Mouse (Mus musculus) limb, embryonic 11.5 days (tissue): ENCODE data around the gene Ing5. TPM values are rescaled to one million over a fixed set of nuclear protein-coding genes. Genes with fewer than 3 reads are reported as not detected.
"Not testable (repeated sequence)": the region's sequence is repeated elsewhere in the genome, so short reads cannot be mapped to it uniquely, and the experiment has no call there.

Source experiments
- ATAC-seq: fragments of 200-750 bp; cut with Nextera tagmentation; 2 replicates; pipeline ENCODE4 v1.8.0; 2017; ENCODE audit warnings: low read depth; ENCODE audit not compliant: insufficient number of reproducible peaks, low FRiP score, low TSS enrichment
- DNase-seq: peaks from one replicate; pipeline ENCODE4 v3.0.0-alpha.2; 2015; ENCODE audit warnings: low spot score
- H3K27ac ChIP-seq: fragments of 300-500 bp; sonication (generic); replicated peaks from 2 replicates; pipeline ENCODE4 v1.5.1; 2014; ENCODE audit warnings: low read depth, mild to moderate bottlenecking, low read length
- H3K27me3 ChIP-seq: fragments of 300-500 bp; sonication (generic); 2 replicates; pipeline ENCODE4 v1.6.1; 2014; ENCODE audit warnings: mild to moderate bottlenecking, low read length, mixed read lengths; ENCODE audit not compliant: control insufficient read depth, insufficient read depth
- H3K36me3 ChIP-seq: fragments of 300-500 bp; sonication (generic); 2 replicates; pipeline ENCODE4 v1.6.1; 2014; ENCODE audit warnings: mild to moderate bottlenecking, low read length, moderate library complexity, mixed read lengths; ENCODE audit not compliant: control insufficient read depth, insufficient read depth
- H3K4me1 ChIP-seq: fragments of 300-500 bp; sonication (generic); 2 replicates; pipeline ENCODE4 v1.6.1; 2014; ENCODE audit warnings: low read length, mixed read lengths; ENCODE audit not compliant: control insufficient read depth, insufficient read depth
- H3K4me2 ChIP-seq: fragments of 300-500 bp; sonication (generic); 2 replicates; pipeline ENCODE4 v1.6.1; 2014; ENCODE audit warnings: low read depth, mild to moderate bottlenecking, moderate library complexity; ENCODE audit not compliant: severe bottlenecking
- H3K4me3 ChIP-seq: fragments of 300-500 bp; sonication (generic); 2 replicates; pipeline ENCODE4 v1.5.1; 2014; ENCODE audit warnings: low read depth, low read length
- H3K9ac ChIP-seq: fragments of 300-500 bp; sonication (generic); 2 replicates; pipeline ENCODE4 v1.6.1; 2014; ENCODE audit warnings: mild to moderate bottlenecking, low read length
- H3K9me3 ChIP-seq: fragments of 300-500 bp; sonication (generic); 2 replicates; pipeline ENCODE4 v1.6.1; 2016; ENCODE audit warnings: low read length; ENCODE audit not compliant: control insufficient read depth
- WGBS: fragments of 180-500 bp; shearing (Covaris S2); extraction: QIAGEN DNeasy Blood & Tissue Kit; methylation state at CpG from one replicate; pipeline ENCODE4 v1.1.7; 2014; 5-methylcytosine and 5-hydroxymethylcytosine counted together
- polyA plus RNA-seq: library from polyadenylated mRNA; unstranded; fragments of >200 nt; fragmentation: Nextera tagmentation; extraction: Ambion mirVana; gene quantifications from 2 replicates; pipeline ENCODE4 v1.2.1, GENCODE M21; 2014

Ing5 gene
- polyA plus RNA-seq, 1 experiment from 2014 or later = 17.4 TPM

DNA sequence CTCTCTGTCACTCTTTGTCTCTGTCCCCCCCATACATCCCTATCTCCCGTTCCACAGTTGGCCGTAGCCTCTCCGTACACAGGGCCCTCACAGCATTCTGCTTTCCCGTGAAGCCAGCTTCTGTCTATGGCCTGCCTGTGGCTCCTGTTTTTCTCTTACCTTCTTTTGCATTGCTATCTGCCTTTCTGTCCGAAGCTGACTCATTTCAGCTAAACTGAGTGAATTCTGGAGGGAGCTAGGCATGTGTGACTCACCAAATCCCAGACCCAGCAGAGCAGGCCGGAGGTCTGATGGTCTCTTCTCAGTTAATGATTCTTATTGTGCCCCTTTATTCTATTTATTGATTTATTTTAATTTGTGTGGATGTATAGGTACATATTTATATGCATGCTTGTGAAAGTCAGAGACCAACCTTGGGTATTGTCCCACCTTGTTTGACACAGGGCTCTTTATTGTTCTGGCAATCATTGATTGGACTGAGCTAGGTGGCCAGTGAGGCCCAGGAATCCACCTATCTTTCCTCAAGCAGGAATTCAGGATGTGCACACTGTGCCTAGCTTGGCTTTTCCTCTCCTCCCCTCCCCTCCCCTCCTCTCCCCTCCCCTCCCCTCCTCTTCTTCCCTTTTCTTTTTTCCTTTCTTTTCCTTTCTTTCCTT lies 32.2 kb downstream of the Ing5 start:
- no peaks in the 10 kb centered on the region for H3K4me1 ChIP-seq
- no peaks in the 10 kb centered on the region for H3K9me3 ChIP-seq
- H3K27ac ChIP-seq = no peak overlapping the region
- no peak overlapping the region for H3K4me3 ChIP-seq
- WGBS = 92% methylated on average over 6 of the region's 6 CpGs
- ATAC-seq (no peak), DNase-seq (no peak)
- H3K9ac ChIP-seq = no peak overlapping the region
- peaks cover 3% of the 10 kb centered on the region; the same call in 1 of the 2 replicates for H3K36me3 ChIP-seq
- H3K27me3 ChIP-seq = no peaks in the 10 kb centered on the region
- no peak overlapping the region for H3K4me2 ChIP-seq

DNA sequence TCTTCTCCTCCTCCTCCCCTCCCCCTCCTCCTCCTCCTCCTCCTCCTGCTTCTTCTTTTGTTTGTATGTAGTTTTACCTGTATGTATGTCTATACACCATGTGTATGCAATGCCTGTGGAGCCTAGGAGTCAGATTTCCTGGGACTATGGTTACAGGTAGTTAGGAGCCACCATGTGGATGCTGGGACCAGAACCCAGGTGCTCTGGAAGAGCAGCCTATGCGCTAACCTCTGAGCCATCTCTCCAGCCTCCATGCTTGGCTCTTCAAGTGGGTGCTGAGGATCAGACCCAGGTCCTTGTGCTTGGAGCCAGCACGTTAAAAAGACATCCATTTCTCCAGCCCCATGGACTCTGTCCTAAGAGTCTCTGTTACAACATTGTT lies 32.8 kb downstream of the Ing5 start:
- Histone ChIP-seq H3K27me3 (no peaks in the 10 kb centered on the region), H3K9me3 (no peaks in the 10 kb centered on the region), H3K9ac (no peak overlapping the region), H3K36me3 (peaks cover 3% of the 10 kb centered on the region; the same call in 1 of the 2 replicates), H3K4me3 (no peak overlapping the region), H3K4me2 (no peak overlapping the region), H3K27ac (no peak overlapping the region), H3K4me1 (no peaks in the 10 kb centered on the region)
- ATAC-seq (no peak), DNase-seq (no peak)
- WGBS = 96% methylated on average over 2 of the region's 2 CpGs

DNA sequence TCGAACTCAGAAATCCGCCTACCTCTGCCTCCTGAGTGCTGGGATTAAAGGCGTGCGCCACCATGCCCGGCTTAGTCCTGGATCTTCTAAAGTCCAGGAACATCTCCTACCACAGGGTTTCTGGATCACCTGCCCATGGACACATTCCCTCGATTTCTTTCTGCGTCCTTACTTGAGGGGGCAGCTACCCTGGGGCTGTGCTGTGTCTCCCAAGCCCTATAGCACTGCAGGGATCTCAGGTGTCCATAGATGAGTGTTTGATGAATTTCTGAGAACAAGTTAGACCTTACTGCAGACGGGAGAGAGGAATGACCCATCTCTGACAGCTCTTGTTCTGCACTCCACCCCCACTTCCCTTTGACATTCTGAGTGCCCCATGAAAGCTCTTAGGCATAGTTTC lies 33.6 kb downstream of the Ing5 start:
- Histone ChIP-seq H3K4me3 (no peak overlapping the region), H3K9me3 (no peaks in the 10 kb centered on the region), H3K27ac (no peak overlapping the region), H3K4me1 (no peaks in the 10 kb centered on the region), H3K27me3 (no peaks in the 10 kb centered on the region), H3K36me3 (peaks cover 3% of the 10 kb centered on the region; the same call in 1 of the 2 replicates), H3K4me2 (no peak overlapping the region), H3K9ac (no peak overlapping the region)
- DNase-seq (no peak), ATAC-seq (no peak)
- WGBS = 96% methylated on average over 8 of the region's 8 CpGs

GRCm38 (mm10) chr1:93838569-93838968 lies 34.8 kb downstream of the Ing5 start:
- not testable (repeated sequence) for H3K9ac ChIP-seq, H3K36me3 ChIP-seq, ATAC-seq, H3K27ac ChIP-seq, DNase-seq, H3K4me2 ChIP-seq, H3K4me1 ChIP-seq, H3K9me3 ChIP-seq, H3K4me3 ChIP-seq, H3K27me3 ChIP-seq
- 86% methylated on average over 7 of the region's 8 CpGs for WGBS

- not testable (repeated sequence) for ATAC-seq, DNase-seq, H3K4me2 ChIP-seq, H3K9me3 ChIP-seq, H3K4me1 ChIP-seq, H3K4me3 ChIP-seq, H3K36me3 ChIP-seq, H3K9ac ChIP-seq, H3K27ac ChIP-seq, H3K27me3 ChIP-seq
- WGBS = 74% methylated on average over 1 of the region's 3 CpGs
These were observed 42.1 kb downstream of the Ing5 start for GRCm38 (mm10) chr1:93845766-93846366.

- H3K4me3 ChIP-seq, H3K4me2 ChIP-seq, H3K9me3 ChIP-seq, ATAC-seq, H3K9ac ChIP-seq, H3K27me3 ChIP-seq, DNase-seq, H3K36me3 ChIP-seq, H3K4me1 ChIP-seq, H3K27ac ChIP-seq: not testable (repeated sequence)
- WGBS = 84% methylated on average over 4 of the region's 4 CpGs
These were observed 52.0 kb downstream of the Ing5 start for GRCm38 (mm10) chr1:93855790-93856189.

DNA sequence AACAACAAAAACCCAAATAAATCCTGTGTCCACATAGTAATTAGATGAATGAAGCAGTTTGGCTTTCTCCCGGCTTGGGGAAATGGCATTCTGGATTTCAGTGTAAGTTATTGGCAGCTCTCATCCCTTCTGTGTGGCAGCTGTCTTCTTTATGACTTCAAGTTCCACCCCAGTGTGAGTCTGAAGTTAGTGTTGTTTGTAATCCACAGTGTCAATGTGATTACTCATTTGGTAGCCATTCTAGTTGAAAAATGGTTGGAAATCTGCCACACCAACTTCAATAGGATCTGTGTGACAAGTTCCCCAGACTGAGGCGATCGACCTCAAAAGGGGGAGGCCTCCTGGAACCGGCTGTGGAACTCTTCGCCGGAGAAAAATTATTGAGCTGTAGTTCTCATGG lies 53.6 kb downstream of the Ing5 start:
- no peak overlapping the region for H3K9ac ChIP-seq
- no peaks in the 10 kb centered on the region for H3K36me3 ChIP-seq
- no peaks in the 10 kb centered on the region for H3K9me3 ChIP-seq
- H3K4me2 ChIP-seq = no peak overlapping the region
- WGBS = 87% methylated on average over 6 of the region's 6 CpGs
- no peaks in the 10 kb centered on the region for H3K4me1 ChIP-seq
- no peak for ATAC-seq
- no peaks in the 10 kb centered on the region for H3K27me3 ChIP-seq
- H3K27ac ChIP-seq = no peak overlapping the region
- DNase-seq = no peak
- no peak overlapping the region for H3K4me3 ChIP-seq

DNA sequence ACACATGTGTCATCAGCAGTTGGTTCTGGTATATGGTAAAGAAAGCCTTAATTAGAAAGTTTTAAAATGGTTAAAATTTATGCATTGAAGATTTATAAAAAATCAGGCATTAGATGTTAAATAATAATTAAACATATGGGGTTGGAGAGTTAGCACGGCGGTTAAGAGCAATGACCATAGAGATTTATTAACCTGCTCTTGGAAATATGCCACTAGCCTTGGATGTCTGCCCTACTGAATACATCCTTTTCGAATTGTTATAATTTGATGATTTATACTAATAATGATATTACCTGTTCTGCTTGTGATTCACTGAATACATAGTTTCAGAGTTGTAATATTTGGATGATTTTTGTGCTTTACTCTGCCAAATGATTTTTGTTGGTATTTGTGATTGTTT lies 54.2 kb downstream of the Ing5 start:
- no peak overlapping the region for H3K4me2 ChIP-seq
- no peaks in the 10 kb centered on the region for H3K4me1 ChIP-seq
- no peak overlapping the region for H3K9ac ChIP-seq
- H3K36me3 ChIP-seq = no peaks in the 10 kb centered on the region
- ATAC-seq (no peak), DNase-seq (no peak)
- H3K9me3 ChIP-seq = no peaks in the 10 kb centered on the region
- no peaks in the 10 kb centered on the region for H3K27me3 ChIP-seq
- H3K27ac ChIP-seq = no peak overlapping the region
- H3K4me3 ChIP-seq = no peak overlapping the region
- 93% methylated on average over 3 of the region's 3 CpGs for WGBS

- no peak overlapping the region for H3K27ac ChIP-seq
- H3K36me3 ChIP-seq = no peaks in the 10 kb centered on the region
- H3K4me3 ChIP-seq = no peak overlapping the region
- H3K27me3 ChIP-seq = no peaks in the 10 kb centered on the region
- no peak overlapping the region for H3K9ac ChIP-seq
- no peaks in the 10 kb centered on the region for H3K4me1 ChIP-seq
- no peaks in the 10 kb centered on the region for H3K9me3 ChIP-seq
- ATAC-seq (no peak), DNase-seq (no peak)
- no peak overlapping the region for H3K4me2 ChIP-seq
These were observed 55.9 kb downstream of the Ing5 start for GRCm38 (mm10) chr1:93859619-93860018.
